Mouse (Mus musculus) hindbrain, postnatal 0 days (tissue): ENCODE results near the gene Lrrc7. TPM values are rescaled to one million over a fixed set of nuclear protein-coding genes. Genes with fewer than 3 reads are reported as not detected.

Source experiments
- ATAC-seq: fragments of 200-750 bp; cut with Nextera tagmentation; 2 replicates; pipeline ENCODE4 v1.8.0; 2017; ENCODE audit warnings: mild to moderate bottlenecking, moderate TSS enrichment, moderate library complexity
- DNase-seq: peaks from one replicate; pipeline ENCODE4 v3.0.0-alpha.2; 2015; ENCODE audit warnings: low spot score
- H3K27ac ChIP-seq: fragments of 300-500 bp; sonication (generic); 2 replicates; pipeline ENCODE4 v1.5.1; 2014; ENCODE audit warnings: mild to moderate bottlenecking
- H3K27me3 ChIP-seq: fragments of 300-500 bp; sonication (generic); 2 replicates; pipeline ENCODE4 v1.6.1; 2014; ENCODE audit warnings: low read length, mixed read lengths; ENCODE audit not compliant: insufficient read depth
- H3K36me3 ChIP-seq: fragments of 300-500 bp; sonication (generic); 2 replicates; pipeline ENCODE4 v1.6.1; 2014; ENCODE audit warnings: low read length, mixed read lengths; ENCODE audit not compliant: insufficient read depth
- H3K4me1 ChIP-seq: fragments of 300-500 bp; sonication (generic); 2 replicates; pipeline ENCODE4 v1.6.1; 2014; ENCODE audit warnings: antibody characterized with exemption, low read length, mixed read lengths; ENCODE audit not compliant: insufficient read depth
- H3K4me2 ChIP-seq: fragments of 300-500 bp; sonication (generic); 2 replicates; pipeline ENCODE4 v1.6.1; 2014; ENCODE audit warnings: low read depth, mild to moderate bottlenecking, low read length, moderate library complexity, mixed read lengths
- H3K4me3 ChIP-seq: fragments of 300-500 bp; sonication (generic); 2 replicates; pipeline ENCODE4 v1.5.1; 2014; ENCODE audit warnings: low read length
- H3K9ac ChIP-seq: fragments of 300-500 bp; sonication (generic); replicated peaks from 2 replicates; pipeline ENCODE4 v1.6.1; 2014; ENCODE audit warnings: mild to moderate bottlenecking, low read length, moderate library complexity, mixed read lengths
- H3K9me3 ChIP-seq: fragments of 300-500 bp; sonication (generic); 2 replicates; pipeline ENCODE4 v1.6.1; 2016; ENCODE audit warnings: low read length, mixed read lengths
- CTCF ChIP-seq: IDR thresholded peaks from 2 replicates; pipeline ENCODE4 v1.5.1; 2016; ENCODE audit warnings: antibody characterized with exemption, control low read depth, low read depth
- WGBS: fragments of 180-500 bp; shearing (Covaris S2); extraction: QIAGEN DNeasy Blood & Tissue Kit; methylation state at CpG from one replicate; pipeline ENCODE4 v1.1.7; 2014; 5-methylcytosine and 5-hydroxymethylcytosine counted together
- polyA plus RNA-seq: library from polyadenylated mRNA; unstranded; fragments of >200 nt; fragmentation: Nextera tagmentation; extraction: Ambion mirVana; gene quantifications from 2 replicates; pipeline ENCODE4 v1.2.1, GENCODE M21; 2015
- total RNA-seq: library from RNA; depleted of rRNA; stranded (reverse); fragments of >200 nt; gene quantifications from 2 replicates; pipeline ENCODE4 v1.2.3, GENCODE M21; 2014

Lrrc7 gene
- total and polyA plus RNA-seq, 2 experiments from 2014 or later, result 6.2 to 25.0 TPM

- TF ChIP-seq CTCF, result no peak
- no peaks in the 10 kb centered on the region for H3K9me3 ChIP-seq
- peaks cover 10% of the 10 kb centered on the region; the same call in 1 of the 2 replicates for H3K36me3 ChIP-seq
- no peak for ATAC-seq
- H3K4me2 ChIP-seq, result no peak overlapping the region
- no peaks in the 10 kb centered on the region for H3K27me3 ChIP-seq
- no peak for DNase-seq
- H3K27ac ChIP-seq, result no peak overlapping the region
- no peak overlapping the region for H3K4me3 ChIP-seq
- no peaks in the 10 kb centered on the region for H3K4me1 ChIP-seq
- H3K9ac ChIP-seq, result no peak overlapping the region
- 100% methylated on average over 1 of the region's 1 CpGs for WGBS
Observed at GRCm38 (mm10) chr3:158161924-158162490, 400.0 kb downstream of the Lrrc7 start.

- no peak for TF ChIP-seq CTCF
- Histone ChIP-seq H3K4me2 (no peak overlapping the region), H3K27me3 (no peaks in the 10 kb centered on the region), H3K4me3 (no peak overlapping the region), H3K9ac (no peak overlapping the region), H3K27ac (no peak overlapping the region), H3K9me3 (no peaks in the 10 kb centered on the region), H3K36me3 (peaks cover 3% of the 10 kb centered on the region; the same call in 1 of the 2 replicates), H3K4me1 (no peaks in the 10 kb centered on the region)
- DNase-seq, result no peak
- no peak for ATAC-seq
- WGBS, result 84% methylated on average over 3 of the region's 3 CpGs
Observed at GRCm38 (mm10) chr3:158155515-158156286, 406.3 kb downstream of the Lrrc7 start.

GRCm38 (mm10) chr3:158154134-158154533 is 407.9 kb downstream of the Lrrc7 start:
- H3K27me3 ChIP-seq, result no peaks in the 10 kb centered on the region
- DNase-seq (no peak), ATAC-seq (0 out of 2 replicates have a peak, but pooled peaks have one; percentile 21)
- no peak overlapping the region for H3K4me3 ChIP-seq
- H3K9me3 ChIP-seq, result no peaks in the 10 kb centered on the region
- no peak overlapping the region for H3K9ac ChIP-seq
- no peak for TF ChIP-seq CTCF
- no peaks in the 10 kb centered on the region for H3K4me1 ChIP-seq
- no peaks in the 10 kb centered on the region for H3K36me3 ChIP-seq
- WGBS, result 74% methylated on average over 3 of the region's 3 CpGs
- H3K27ac ChIP-seq, result no peak overlapping the region
- H3K4me2 ChIP-seq, result no peak overlapping the region

GRCm38 (mm10) chr3:158148998-158149397 is 413.0 kb downstream of the Lrrc7 start:
- Histone ChIP-seq H3K4me2 (no peak overlapping the region), H3K9me3 (no peaks in the 10 kb centered on the region), H3K4me1 (no peaks in the 10 kb centered on the region), H3K27me3 (no peaks in the 10 kb centered on the region), H3K36me3 (no peaks in the 10 kb centered on the region), H3K9ac (no peak overlapping the region), H3K4me3 (no peak overlapping the region), H3K27ac (no peak overlapping the region)
- TF ChIP-seq CTCF, result no peak
- WGBS, result 87% methylated on average over 1 of the region's 1 CpGs
- ATAC-seq, result no peak
- DNase-seq, result no peak

GRCm38 (mm10) chr3:158140629-158141028 is 421.4 kb downstream of the Lrrc7 start:
- no peaks in the 10 kb centered on the region for H3K4me1 ChIP-seq
- DNase-seq (no peak), ATAC-seq (no peak)
- H3K27me3 ChIP-seq, result no peaks in the 10 kb centered on the region
- no peak overlapping the region for H3K9ac ChIP-seq
- H3K27ac ChIP-seq, result no peak overlapping the region
- no peak overlapping the region for H3K4me2 ChIP-seq
- H3K9me3 ChIP-seq, result no peaks in the 10 kb centered on the region
- WGBS, result 72% methylated on average over 1 of the region's 1 CpGs
- no peak overlapping the region for H3K4me3 ChIP-seq
- TF ChIP-seq CTCF, result no peak
- no peaks in the 10 kb centered on the region for H3K36me3 ChIP-seq

GRCm38 (mm10) chr3:158137796-158138195 is 424.2 kb downstream of the Lrrc7 start:
- no peaks in the 10 kb centered on the region for H3K4me1 ChIP-seq
- no peak overlapping the region for H3K27ac ChIP-seq
- H3K27me3 ChIP-seq, result no peaks in the 10 kb centered on the region
- WGBS, result 70% methylated on average over 6 of the region's 6 CpGs
- no peak overlapping the region for H3K4me2 ChIP-seq
- no peak for TF ChIP-seq CTCF
- DNase-seq, result no peak
- ATAC-seq, result no peak
- no peak overlapping the region for H3K4me3 ChIP-seq
- H3K9me3 ChIP-seq, result no peaks in the 10 kb centered on the region
- H3K9ac ChIP-seq, result no peak overlapping the region
- H3K36me3 ChIP-seq, result peaks cover 7% of the 10 kb centered on the region; the same call in 1 of the 2 replicates

- no peaks in the 10 kb centered on the region for H3K27me3 ChIP-seq
- WGBS, result 87% methylated on average over 4 of the region's 4 CpGs
- H3K4me3 ChIP-seq, result no peak overlapping the region
- H3K9me3 ChIP-seq, result no peaks in the 10 kb centered on the region
- H3K9ac ChIP-seq, result no peak overlapping the region
- peaks cover 11% of the 10 kb centered on the region; the same call in 1 of the 2 replicates for H3K36me3 ChIP-seq
- no peak for TF ChIP-seq CTCF
- H3K4me1 ChIP-seq, result no peaks in the 10 kb centered on the region
- no peak overlapping the region for H3K4me2 ChIP-seq
- ATAC-seq (no peak), DNase-seq (no peak)
- no peak overlapping the region for H3K27ac ChIP-seq
Observed at GRCm38 (mm10) chr3:158131672-158132071, 430.3 kb downstream of the Lrrc7 start.
